In the genomic region with DNA sequence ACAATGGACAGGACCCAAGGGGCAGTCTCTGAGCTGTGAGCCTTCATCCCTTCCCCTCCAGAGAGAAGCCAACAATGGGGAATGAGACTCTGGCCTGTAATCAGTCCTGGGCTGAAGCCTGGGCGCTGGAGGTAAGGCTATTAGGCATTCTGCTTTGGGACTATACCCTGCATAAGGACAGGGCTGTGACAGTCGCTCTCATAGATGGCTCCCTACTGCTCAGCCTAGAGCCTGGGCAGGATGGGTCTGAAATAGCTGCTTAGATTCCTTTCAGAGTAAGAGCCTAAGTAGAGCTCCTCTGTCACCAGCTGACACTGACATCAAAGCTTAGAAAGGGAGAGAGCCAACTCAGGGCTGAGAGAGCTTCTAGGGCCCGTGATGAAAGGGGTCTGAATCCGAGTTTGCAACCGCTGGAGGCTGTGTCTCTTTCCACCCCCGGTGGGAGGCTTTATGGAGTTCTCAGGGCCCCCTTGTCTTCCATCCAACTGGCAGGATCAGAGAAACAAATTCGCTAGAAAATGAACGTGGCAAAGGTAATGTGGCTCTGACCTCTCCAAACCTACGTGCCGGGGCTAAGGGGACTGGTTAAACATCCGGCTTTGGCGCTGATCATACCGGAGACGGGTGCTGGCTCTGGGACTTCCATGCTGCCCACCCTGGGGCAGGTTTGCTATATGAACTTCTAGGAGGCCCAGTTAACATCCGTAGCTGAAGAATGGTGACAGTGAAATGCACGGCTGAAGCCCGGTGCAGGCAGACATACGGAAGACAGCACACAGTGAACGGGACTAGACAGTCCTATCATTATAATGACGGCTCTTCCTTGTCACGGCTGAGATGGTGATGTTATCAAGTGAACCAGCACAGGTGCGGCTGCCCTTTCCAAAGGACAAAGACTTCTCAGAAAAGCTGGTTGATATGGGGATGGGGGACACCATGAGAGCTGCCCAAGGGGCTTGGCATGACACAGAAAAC, we compare ENCODE assay signal across 8 mouse cellular contexts.
DNase-seq lines count a peak whose midpoint lies in the region; ATAC-seq and TF ChIP-seq lines count a peak whose summit lies in the region.
"Had no signal": no experiment of that assay in that cellular context is flagged by ENCODE, and none has a peak within 500 bp of the region (broad histone marks: within the 10 kb centered on the region; RNA-seq: fewer than 3 reads in every experiment).

No protein-coding gene starts in this region.

- H3K9ac ChIP-seq in lung, embryonic 15.5 days = no peak overlapping the region
- no peak overlapping the region for H3K9ac ChIP-seq in forebrain, embryonic 16.5 days (replicated peaks; ENCODE audit: low read depth, low read length)
- peak overlapping the region; percentile 20; the same call in 1 of the 2 replicates for H3K9ac ChIP-seq in midbrain, embryonic 12.5 days (replicated peaks)

- no peak for TF ChIP-seq POLR2A in thymus, adult 2 months (IDR thresholded peaks at IDR 0.05; ENCODE audit: control insufficient read depth, extremely low read depth, insufficient read depth, low read length, poor library complexity)

- 46% methylated on average over 22 of the region's 22 CpGs for WGBS in lung, embryonic 15.5 days
- 51% methylated on average over 22 of the region's 22 CpGs for WGBS in forebrain, embryonic 16.5 days
- WGBS in midbrain, embryonic 12.5 days = 46% methylated on average over 22 of the region's 22 CpGs
- 94% methylated on average over 22 of the region's 22 CpGs for WGBS in thymus, adult 2 months

- peak overlapping the region; percentile 14; the same call in 1 of the 2 replicates for H3K4me2 ChIP-seq in lung, embryonic 15.5 days
- H3K4me2 ChIP-seq in forebrain, embryonic 16.5 days (ENCODE audit: low read length) = peak overlapping the region; percentile 49
- H3K4me2 ChIP-seq in midbrain, embryonic 12.5 days (replicated peaks) = peak overlapping the region; percentile 20

- no peak overlapping the region for H3K4me3 ChIP-seq in lung, embryonic 15.5 days
- H3K4me3 ChIP-seq in forebrain, embryonic 16.5 days (replicated peaks; ENCODE audit: low read length) = no peak overlapping the region
- no peak overlapping the region for H3K4me3 ChIP-seq in midbrain, embryonic 12.5 days
- H3K4me3 ChIP-seq in thymus, adult 2 months (ENCODE audit: control insufficient read depth, insufficient read depth, low read length) = no peak overlapping the region

- TF ChIP-seq CTCF in thymus, adult 2 months (IDR thresholded peaks at IDR 0.05; ENCODE audit: borderline replicate concordance, control insufficient read depth, extremely low read depth, insufficient read depth, low read length, poor library complexity) = no peak

- no peaks in the 10 kb centered on the region for H3K9me3 ChIP-seq in lung, embryonic 15.5 days
- H3K9me3 ChIP-seq in forebrain, embryonic 16.5 days (ENCODE audit: control insufficient read depth, low read length) = no peaks in the 10 kb centered on the region
- H3K9me3 ChIP-seq in midbrain, embryonic 12.5 days = no peaks in the 10 kb centered on the region

- no peaks in the 10 kb centered on the region for H3K27me3 ChIP-seq in lung, embryonic 15.5 days
- H3K27me3 ChIP-seq in forebrain, embryonic 16.5 days (replicated peaks; ENCODE audit: control insufficient read depth, insufficient read depth, low read length) = no peaks in the 10 kb centered on the region
- H3K27me3 ChIP-seq in midbrain, embryonic 12.5 days = no peaks in the 10 kb centered on the region
- H3K27me3 ChIP-seq in thymus, adult 2 months (ENCODE audit: control insufficient read depth, insufficient read depth, low read length) = no peaks in the 10 kb centered on the region

- H3K36me3 ChIP-seq in lung, embryonic 15.5 days = no peaks in the 10 kb centered on the region
- no peaks in the 10 kb centered on the region for H3K36me3 ChIP-seq in forebrain, embryonic 16.5 days (ENCODE audit: control insufficient read depth, insufficient read depth)
- no peaks in the 10 kb centered on the region for H3K36me3 ChIP-seq in midbrain, embryonic 12.5 days
- no peaks in the 10 kb centered on the region for H3K36me3 ChIP-seq in thymus, adult 2 months (ENCODE audit: control insufficient read depth, insufficient read depth, low read length)

- peaks cover 36% of the 10 kb centered on the region for H3K4me1 ChIP-seq in lung, embryonic 15.5 days
- H3K4me1 ChIP-seq in forebrain, embryonic 16.5 days (replicated peaks; ENCODE audit: control insufficient read depth, insufficient read depth, low read length) = peaks cover 30% of the 10 kb centered on the region
- peaks cover 36% of the 10 kb centered on the region for H3K4me1 ChIP-seq in midbrain, embryonic 12.5 days
- H3K4me1 ChIP-seq in thymus, adult 2 months (replicated peaks; ENCODE audit: control insufficient read depth, insufficient read depth, low read length) = no peaks in the 10 kb centered on the region; the same call in 1 of the 2 replicates

- no peak for ATAC-seq in lung, embryonic 15.5 days (ENCODE audit: borderline replicate concordance, extremely low read depth, low FRiP score, low TSS enrichment)
- peak; percentile 21 for ATAC-seq in forebrain, embryonic 16.5 days
- peak; percentile 50 for ATAC-seq in midbrain, embryonic 12.5 days (ENCODE audit: low FRiP score, low read depth)
- ATAC-seq in megakaryocyte-erythroid progenitor cell, adult 5-6 weeks (replicated peaks; ENCODE audit: low FRiP score, low TSS enrichment, poor library complexity, severe bottlenecking) = no peak

- peak overlapping the region; percentile 27; the same call in 1 of the 2 replicates for H3K27ac ChIP-seq in lung, embryonic 15.5 days
- H3K27ac ChIP-seq in forebrain, embryonic 16.5 days (ENCODE audit: low read length) = peak overlapping the region; percentile 84
- H3K27ac ChIP-seq in midbrain, embryonic 12.5 days (replicated peaks) = peak overlapping the region; percentile 86
- H3K27ac ChIP-seq in thymus, adult 2 months (ENCODE audit: control insufficient read depth, insufficient read depth, low read length) = no peak overlapping the region

- DNase-seq in lung, postnatal 36 days = no peak
- DNase-seq in thymus, adult 2 months = no peak
- no peak for DNase-seq in adrenal gland, adult 8-10 months
- DNase-seq: thymus, postnatal 25 days had no signal

Comparison
In these comparisons a context has a peak if more than half of its experiments do, and no peak if none do; other contexts are left out.
1. ATAC-seq: peak in forebrain, embryonic 16.5 days (single experiment) and midbrain, embryonic 12.5 days (single experiment); none in lung, embryonic 15.5 days (single experiment) and megakaryocyte-erythroid progenitor cell, adult 5-6 weeks (single experiment).
2. Peak in every context shown above with its lines, with median percentiles within 50 percentile points of each other: H3K4me2 ChIP-seq.